ENCODE assay signal across 9 mouse cellular contexts in genomic region chr17:15371967-15372835, GRCm38 (mm10). TPM values are rescaled to one million over a fixed set of nuclear protein-coding genes. Genes with fewer than 3 reads are reported as not detected.
DNase-seq lines count a peak whose midpoint lies in the region; ATAC-seq lines count a peak whose summit lies in the region.
"Had no signal": no experiment of that assay in that cellular context is flagged by ENCODE, and none has a peak within 500 bp of the region (broad histone marks: within the 10 kb centered on the region; RNA-seq: fewer than 3 reads in every experiment).

No protein-coding gene starts in this region.

- H3K4me1 ChIP-seq in heart, embryonic 12.5 days (replicated peaks) = peaks cover 26% of the 10 kb centered on the region
- peaks cover 34% of the 10 kb centered on the region for H3K4me1 ChIP-seq in heart, embryonic 15.5 days (replicated peaks)
- H3K4me1 ChIP-seq in limb, embryonic 13.5 days = peaks cover 24% of the 10 kb centered on the region
- H3K4me1 ChIP-seq in neural tube, embryonic 15.5 days = peaks cover 49% of the 10 kb centered on the region

- H3K27ac ChIP-seq in heart, embryonic 12.5 days (ENCODE audit: poor library complexity, severe bottlenecking) = peak overlapping the region; percentile 54; the same call in 1 of the 2 replicates
- peak overlapping the region; percentile 66 for H3K27ac ChIP-seq in heart, embryonic 15.5 days
- H3K27ac ChIP-seq in limb, embryonic 13.5 days = no peak overlapping the region
- H3K27ac ChIP-seq in neural tube, embryonic 15.5 days (replicated peaks) = no peak overlapping the region
- H3K27ac ChIP-seq: liver, embryonic 14.5 days had no signal

- H3K4me2 ChIP-seq in heart, embryonic 12.5 days = peak overlapping the region; percentile 99
- peak overlapping the region; percentile 100 for H3K4me2 ChIP-seq in heart, embryonic 15.5 days
- H3K4me2 ChIP-seq in limb, embryonic 13.5 days (replicated peaks) = peak overlapping the region; percentile 31
- H3K4me2 ChIP-seq in neural tube, embryonic 15.5 days = peak overlapping the region; percentile 82

- H3K9ac ChIP-seq in heart, embryonic 12.5 days = 0 out of 2 replicates have a peak overlapping the region, but pooled peaks have one; percentile 1
- H3K9ac ChIP-seq in heart, embryonic 15.5 days = no peak overlapping the region
- H3K9ac ChIP-seq in limb, embryonic 13.5 days = no peak overlapping the region; the same call in 1 of the 2 replicates
- H3K9ac ChIP-seq in neural tube, embryonic 15.5 days (replicated peaks) = peak overlapping the region; percentile 90
- H3K9ac ChIP-seq: liver, embryonic 14.5 days had no signal

- no peaks in the 10 kb centered on the region for H3K9me3 ChIP-seq in heart, embryonic 12.5 days (replicated peaks)
- no peaks in the 10 kb centered on the region for H3K9me3 ChIP-seq in heart, embryonic 15.5 days (replicated peaks)
- no peaks in the 10 kb centered on the region for H3K9me3 ChIP-seq in limb, embryonic 13.5 days
- H3K9me3 ChIP-seq in neural tube, embryonic 15.5 days (replicated peaks) = no peaks in the 10 kb centered on the region

- no peak for DNase-seq in heart, adult 18-20 months
- no peak for DNase-seq in spleen, postnatal 36 days (ENCODE audit: low spot score in 2 of 2)
- DNase-seq in urinary bladder, postnatal 10 days (ENCODE audit: low spot score) = no peak
- DNase-seq in left cerebral cortex, adult 9 months (ENCODE audit: low spot score in 2 of 2) = no peak

- peaks cover 8% of the 10 kb centered on the region for H3K36me3 ChIP-seq in heart, embryonic 12.5 days
- no peaks in the 10 kb centered on the region for H3K36me3 ChIP-seq in heart, embryonic 15.5 days
- peaks cover 5% of the 10 kb centered on the region; the same call in 1 of the 2 replicates for H3K36me3 ChIP-seq in limb, embryonic 13.5 days
- H3K36me3 ChIP-seq in neural tube, embryonic 15.5 days = peaks cover 35% of the 10 kb centered on the region

- WGBS in heart, embryonic 12.5 days = 45% methylated on average over 17 of the region's 17 CpGs
- 52% methylated on average over 17 of the region's 17 CpGs for WGBS in heart, embryonic 15.5 days
- WGBS in limb, embryonic 13.5 days = 64% methylated on average over 17 of the region's 17 CpGs
- WGBS in neural tube, embryonic 15.5 days = 18% methylated on average over 17 of the region's 17 CpGs

- H3K27me3 ChIP-seq in heart, embryonic 12.5 days (replicated peaks) = peaks cover 62% of the 10 kb centered on the region
- H3K27me3 ChIP-seq in heart, embryonic 15.5 days = peaks cover 56% of the 10 kb centered on the region
- peaks cover 69% of the 10 kb centered on the region for H3K27me3 ChIP-seq in limb, embryonic 13.5 days
- no peaks in the 10 kb centered on the region for H3K27me3 ChIP-seq in neural tube, embryonic 15.5 days (replicated peaks)

- ATAC-seq in heart, embryonic 12.5 days (ENCODE audit: insufficient number of reproducible peaks, low FRiP score) = 0 out of 2 replicates have a peak, but pooled peaks have one; percentile 15
- no peak for ATAC-seq in heart, embryonic 15.5 days (replicated peaks; ENCODE audit: insufficient number of reproducible peaks, insufficient read depth, low FRiP score, low read depth)
- peak; percentile 26 for ATAC-seq in limb, embryonic 13.5 days (ENCODE audit: low FRiP score, low read depth)
- ATAC-seq in neural tube, embryonic 15.5 days (ENCODE audit: low FRiP score) = no peak

- H3K4me3 ChIP-seq in heart, embryonic 12.5 days = peak overlapping the region; percentile 70
- H3K4me3 ChIP-seq in heart, embryonic 15.5 days = 0 out of 2 replicates have a peak overlapping the region, but pooled peaks have one; percentile 5
- no peak overlapping the region for H3K4me3 ChIP-seq in limb, embryonic 13.5 days
- peak overlapping the region; percentile 84 for H3K4me3 ChIP-seq in neural tube, embryonic 15.5 days (replicated peaks)

RNA-seq across cellular contexts. Expression of gene Dll1, which starts 4.5 kb away (rescaled TPM):
- 10.1 and 11.8 TPM in 2 replicates for polyA plus RNA-seq in heart, embryonic 12.5 days (2016; fragmentation: Nextera tagmentation; extraction: Ambion mirVana)
- total RNA-seq in heart, adult 18-20 months (2021) = 1 to 10 TPM; 4.6 to 5.6 TPM
- polyA plus RNA-seq in heart, embryonic 15.5 days (2015; fragmentation: Nextera tagmentation; extraction: Ambion mirVana) = 4.8 and 5.2 TPM in 2 replicates
- 7.0 and 7.1 TPM in 2 replicates for polyA plus RNA-seq in limb, embryonic 13.5 days (2015; fragmentation: Nextera tagmentation; extraction: Ambion mirVana)
- polyA plus RNA-seq in neural tube, embryonic 15.5 days (2015; fragmentation: Nextera tagmentation; extraction: Ambion mirVana) = 11.7 and 14.1 TPM in 2 replicates

RNA-seq across cellular contexts. Expression of gene Fam120b, which starts 23.8 kb away (rescaled TPM):
- 17.2 and 17.3 TPM in 2 replicates for polyA plus RNA-seq in heart, embryonic 12.5 days (2016; fragmentation: Nextera tagmentation; extraction: Ambion mirVana)
- 10 to 100 TPM; 11.9 to 12.8 TPM for total RNA-seq in heart, adult 18-20 months (2021)
- 14.7 and 17.8 TPM in 2 replicates for polyA plus RNA-seq in heart, embryonic 15.5 days (2015; fragmentation: Nextera tagmentation; extraction: Ambion mirVana)
- polyA plus RNA-seq in limb, embryonic 13.5 days (2015; fragmentation: Nextera tagmentation; extraction: Ambion mirVana) = 32.8 and 34.5 TPM in 2 replicates
- 43.0 and 44.5 TPM in 2 replicates for polyA plus RNA-seq in neural tube, embryonic 15.5 days (2015; fragmentation: Nextera tagmentation; extraction: Ambion mirVana)

Comparison
In these comparisons a context has a peak if more than half of its experiments do, and no peak if none do; other contexts are left out.
1. ATAC-seq: peak in heart, embryonic 12.5 days (single experiment) and limb, embryonic 13.5 days (single experiment); none in heart, embryonic 15.5 days (single experiment) and neural tube, embryonic 15.5 days (single experiment).
2. H3K9ac ChIP-seq: peak in heart, embryonic 12.5 days (single experiment) and neural tube, embryonic 15.5 days (single experiment); none in heart, embryonic 15.5 days (single experiment) and limb, embryonic 13.5 days (single experiment).
3. H3K27ac ChIP-seq: peak in heart, embryonic 12.5 days (single experiment) and heart, embryonic 15.5 days (single experiment); none in limb, embryonic 13.5 days (single experiment) and neural tube, embryonic 15.5 days (single experiment).
4. H3K4me2 ChIP-seq: peak in every context shown above with its lines; median percentile 100 in heart, embryonic 15.5 days; 99 in heart, embryonic 12.5 days; 82 in neural tube, embryonic 15.5 days; 31 in limb, embryonic 13.5 days.